Mouse (Mus musculus) bone marrow macrophage, adult 2 months (primary cell): Measurements from ENCODE around the gene Dcps.

Experiments used
- CTCF ChIP-seq: IDR thresholded peaks from 2 replicates; pipeline ENCODE4 v1.5.1; 2012; ENCODE audit warnings: low read depth, mild to moderate bottlenecking, low read length, moderate library complexity
- POLR2A ChIP-seq: IDR thresholded peaks from 2 replicates; pipeline ENCODE4 v1.6.1; 2012; ENCODE audit warnings: mild to moderate bottlenecking, low read depth, low read length, borderline replicate concordance

- no peak for TF ChIP-seq CTCF
- TF ChIP-seq POLR2A = no peak
Measured at GRCm38 (mm10) chr9:35139231-35139744, 36.6 kb downstream of the Dcps start.
